Mouse (Mus musculus): ENCODE data around the gene Rbfox1. TPM values are rescaled to one million over a fixed set of nuclear protein-coding genes. Genes with fewer than 3 reads are reported as not detected.

The Rbfox1 gene
- polyA plus RNA-seq, 1 experiment from 2014 or later = 0.57 TPM

- Histone ChIP-seq H3K27me3 (ENCODE audit: insufficient read depth, low read length) (no peaks in the 10 kb centered on the region), H3K36me3 (ENCODE audit: insufficient read depth) (no peaks in the 10 kb centered on the region), H3K27ac (ENCODE audit: low read depth) (no peak overlapping the region), H3K9ac (no peak overlapping the region), H3K9me3 (ENCODE audit: low read depth, low read length) (no peaks in the 10 kb centered on the region), H3K4me3 (ENCODE audit: low read depth, low read length) (no peak overlapping the region), H3K4me2 (no peak overlapping the region), H3K4me1 (ENCODE audit: insufficient read depth) (no peaks in the 10 kb centered on the region)
- DNase-seq (peak; percentile 69), ATAC-seq (ENCODE audit: insufficient read depth) (peak; percentile 58)
- TF ChIP-seq CTCF (IDR thresholded peaks at IDR 0.05; ENCODE audit: low read depth) = no peak
Observed at GRCm38 (mm10) chr16:6309940-6310339, 424.8 kb downstream of the Rbfox1 start.

DNA sequence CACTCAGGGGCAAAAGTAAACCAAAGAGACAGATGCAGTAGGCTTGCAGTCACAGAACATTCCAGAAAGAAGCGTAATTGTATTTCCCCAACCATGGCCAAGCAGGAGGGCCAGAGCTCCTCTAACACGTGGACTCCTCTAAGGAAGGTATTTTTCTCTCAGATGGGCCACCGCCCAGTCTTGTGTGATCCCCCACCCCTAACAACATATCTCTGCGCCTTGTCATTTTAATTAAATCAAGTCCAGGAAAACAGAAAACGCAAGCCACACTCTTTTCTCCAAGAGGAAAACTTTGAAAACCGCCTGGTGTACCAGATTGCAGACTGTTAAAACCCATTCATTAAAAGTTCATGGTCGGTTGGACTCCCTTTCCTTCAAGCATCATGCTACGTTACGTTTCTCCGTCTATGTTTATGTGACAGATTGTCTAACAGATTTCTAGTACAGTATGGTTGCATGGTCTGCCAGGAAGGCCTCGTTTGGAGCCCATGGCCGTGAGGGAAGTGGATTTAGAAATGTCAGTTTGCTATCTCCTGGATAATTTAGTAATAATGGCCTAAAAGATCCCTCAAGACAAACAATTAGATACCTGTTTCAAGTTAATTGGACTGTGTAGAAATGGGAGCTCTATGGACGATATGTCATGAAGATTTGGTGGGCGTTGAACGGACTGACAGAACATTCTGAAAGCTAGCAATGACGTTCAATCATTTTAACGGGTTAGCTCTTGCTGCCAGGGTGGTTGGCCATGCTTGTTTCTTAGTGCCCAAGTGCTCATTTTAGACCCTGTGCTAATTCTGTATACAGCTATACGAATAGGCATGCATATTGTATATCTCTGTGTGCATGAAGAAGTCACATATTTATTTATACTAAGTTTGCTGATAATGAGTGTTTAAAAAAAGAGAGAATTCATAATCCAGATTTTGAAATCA lies 425.9 kb downstream of the Rbfox1 start:
- no peaks in the 10 kb centered on the region for H3K27me3 ChIP-seq (ENCODE audit: insufficient read depth, low read length)
- DNase-seq (no peak), ATAC-seq (ENCODE audit: insufficient read depth) (no peak)
- H3K27ac ChIP-seq (ENCODE audit: low read depth) = no peak overlapping the region
- no peak overlapping the region for H3K4me3 ChIP-seq (ENCODE audit: low read depth, low read length)
- 70% methylated on average over 18 of the region's 18 CpGs for WGBS
- H3K9ac ChIP-seq = no peak overlapping the region
- TF ChIP-seq CTCF (IDR thresholded peaks at IDR 0.05; ENCODE audit: low read depth) = no peak
- H3K36me3 ChIP-seq (ENCODE audit: insufficient read depth) = no peaks in the 10 kb centered on the region
- H3K4me1 ChIP-seq (ENCODE audit: insufficient read depth) = no peaks in the 10 kb centered on the region
- no peaks in the 10 kb centered on the region for H3K9me3 ChIP-seq (ENCODE audit: low read depth, low read length)
- H3K4me2 ChIP-seq = no peak overlapping the region

DNA sequence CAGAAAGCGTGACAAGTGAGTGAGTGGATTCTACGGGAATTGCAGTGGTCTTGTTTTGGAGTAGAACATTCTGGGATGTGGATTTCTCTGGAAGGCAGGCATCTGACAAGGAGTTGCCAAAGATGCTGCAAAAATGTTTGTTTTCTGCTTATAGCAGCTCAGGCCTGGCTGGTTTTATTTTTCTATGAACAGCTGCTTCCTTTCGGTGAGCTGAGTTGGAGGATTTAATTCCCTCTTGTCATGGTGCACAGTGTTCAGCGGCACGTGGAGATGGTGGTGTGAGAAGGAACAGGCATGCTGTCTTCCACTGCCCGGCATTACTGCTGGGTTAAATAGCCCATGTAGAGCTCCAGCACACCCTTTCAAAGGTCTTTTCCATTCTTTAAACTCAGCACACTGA lies 428.5 kb downstream of the Rbfox1 start:
- no peak overlapping the region for H3K4me2 ChIP-seq
- no peaks in the 10 kb centered on the region for H3K9me3 ChIP-seq (ENCODE audit: low read depth, low read length)
- ATAC-seq (ENCODE audit: insufficient read depth) = no peak

GRCm38 (mm10) chr16:6324832-6325231 lies 439.7 kb downstream of the Rbfox1 start:
- TF ChIP-seq CTCF (IDR thresholded peaks at IDR 0.05; ENCODE audit: low read depth) = no peak
- no peak for ATAC-seq (ENCODE audit: insufficient read depth)
- DNase-seq = peak; percentile 59
- Histone ChIP-seq H3K4me1 (ENCODE audit: insufficient read depth) (no peaks in the 10 kb centered on the region), H3K4me3 (ENCODE audit: low read depth, low read length) (no peak overlapping the region), H3K27me3 (ENCODE audit: insufficient read depth, low read length) (no peaks in the 10 kb centered on the region), H3K9me3 (ENCODE audit: low read depth, low read length) (no peaks in the 10 kb centered on the region), H3K36me3 (ENCODE audit: insufficient read depth) (no peaks in the 10 kb centered on the region), H3K27ac (ENCODE audit: low read depth) (no peak overlapping the region), H3K4me2 (no peak overlapping the region), H3K9ac (no peak overlapping the region)
- 20% methylated on average over 1 of the region's 1 CpGs for WGBS

More for the DNA sequence above, 428.5 kb downstream of the Rbfox1 start:
- H3K4me3 ChIP-seq (ENCODE audit: low read depth, low read length) = no peak overlapping the region
- H3K4me1 ChIP-seq (ENCODE audit: insufficient read depth) = no peaks in the 10 kb centered on the region
- H3K36me3 ChIP-seq (ENCODE audit: insufficient read depth) = no peaks in the 10 kb centered on the region
- H3K27me3 ChIP-seq (ENCODE audit: insufficient read depth, low read length) = no peaks in the 10 kb centered on the region
- peak; percentile 17 for DNase-seq
- no peak overlapping the region for H3K27ac ChIP-seq (ENCODE audit: low read depth)
- WGBS = 56% methylated on average over 6 of the region's 6 CpGs
- no peak for TF ChIP-seq CTCF (IDR thresholded peaks at IDR 0.05; ENCODE audit: low read depth)
- H3K9ac ChIP-seq = no peak overlapping the region

GRCm38 (mm10) chr16:6331400-6331939 lies 446.3 kb downstream of the Rbfox1 start:
- Histone ChIP-seq H3K36me3 (ENCODE audit: insufficient read depth) (no peaks in the 10 kb centered on the region), H3K9ac (no peak overlapping the region), H3K4me1 (ENCODE audit: insufficient read depth) (no peaks in the 10 kb centered on the region), H3K27ac (ENCODE audit: low read depth) (no peak overlapping the region), H3K9me3 (ENCODE audit: low read depth, low read length) (no peaks in the 10 kb centered on the region), H3K4me3 (ENCODE audit: low read depth, low read length) (no peak overlapping the region), H3K4me2 (no peak overlapping the region), H3K27me3 (ENCODE audit: insufficient read depth, low read length) (no peaks in the 10 kb centered on the region)
- ATAC-seq (ENCODE audit: insufficient read depth) (no peak), DNase-seq (peak; percentile 23)
- TF ChIP-seq CTCF (IDR thresholded peaks at IDR 0.05; ENCODE audit: low read depth) = no peak
- 56% methylated on average over 10 of the region's 10 CpGs for WGBS

DNA sequence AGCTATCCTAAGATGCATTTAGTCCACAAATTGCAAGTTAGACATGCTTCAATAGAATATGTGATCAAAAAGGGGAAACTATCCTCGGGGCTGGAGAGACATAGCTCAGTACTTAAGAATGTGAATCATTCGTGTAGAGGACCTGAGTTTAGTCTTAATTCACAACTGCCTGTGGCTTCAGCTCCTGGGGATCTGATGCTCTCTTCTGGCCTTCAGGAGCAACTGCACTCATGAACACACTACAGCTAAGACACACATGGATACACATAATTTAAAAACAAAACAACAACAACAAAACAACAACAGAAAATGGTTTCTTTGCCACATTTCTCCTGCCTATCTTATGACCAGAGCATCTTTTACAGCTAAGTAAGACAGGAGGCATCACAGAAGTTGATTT lies 448.1 kb downstream of the Rbfox1 start:
- ATAC-seq (ENCODE audit: insufficient read depth) = no peak
- DNase-seq = no peak
- Histone ChIP-seq H3K4me3 (ENCODE audit: low read depth, low read length) (no peak overlapping the region), H3K4me1 (ENCODE audit: insufficient read depth) (no peaks in the 10 kb centered on the region), H3K36me3 (ENCODE audit: insufficient read depth) (no peaks in the 10 kb centered on the region), H3K9ac (no peak overlapping the region), H3K9me3 (ENCODE audit: low read depth, low read length) (no peaks in the 10 kb centered on the region), H3K27ac (ENCODE audit: low read depth) (no peak overlapping the region), H3K4me2 (no peak overlapping the region), H3K27me3 (ENCODE audit: insufficient read depth, low read length) (no peaks in the 10 kb centered on the region)
- peak; percentile 12; the same call in 1 of the 2 replicates for TF ChIP-seq CTCF (IDR thresholded peaks at IDR 0.05; ENCODE audit: low read depth)
- WGBS = 49% methylated on average over 2 of the region's 2 CpGs

DNA sequence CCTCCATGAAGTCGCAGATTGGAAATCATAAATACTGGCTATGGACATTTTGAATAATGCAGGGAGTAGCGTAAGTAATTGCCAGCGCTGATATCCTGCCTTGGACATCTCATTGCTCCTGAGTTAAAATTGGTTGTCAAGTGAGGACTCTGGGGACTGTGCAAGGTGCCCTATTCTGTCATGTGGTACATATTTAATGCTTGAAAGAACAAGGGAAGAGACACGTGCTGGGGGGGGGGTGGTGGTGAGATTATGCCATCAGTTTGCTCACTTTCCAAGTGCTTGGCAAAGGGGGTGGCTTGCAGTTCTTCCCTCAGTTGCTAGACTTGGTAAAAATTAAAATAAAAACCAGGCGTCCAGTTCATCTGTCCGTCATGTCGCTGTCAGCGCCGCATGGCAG lies 462.9 kb downstream of the Rbfox1 start:
- no peak for ATAC-seq (ENCODE audit: insufficient read depth)
- Histone ChIP-seq H3K27ac (ENCODE audit: low read depth) (no peak overlapping the region), H3K9me3 (ENCODE audit: low read depth, low read length) (no peaks in the 10 kb centered on the region), H3K36me3 (ENCODE audit: insufficient read depth) (no peaks in the 10 kb centered on the region), H3K9ac (no peak overlapping the region), H3K4me3 (ENCODE audit: low read depth, low read length) (no peak overlapping the region), H3K4me2 (no peak overlapping the region), H3K27me3 (ENCODE audit: insufficient read depth, low read length) (peaks cover 34% of the 10 kb centered on the region), H3K4me1 (ENCODE audit: insufficient read depth) (no peaks in the 10 kb centered on the region)
- no peak for DNase-seq
- WGBS = 33% methylated on average over 9 of the region's 9 CpGs
- no peak for TF ChIP-seq CTCF (IDR thresholded peaks at IDR 0.05; ENCODE audit: low read depth)

Data from lung, embryonic 14.5 days (tissue).